Mouse (Mus musculus) MEL (cell line): ENCODE results near the gene Rapgef4. TPM values are rescaled to one million over a fixed set of nuclear protein-coding genes. Genes with fewer than 3 reads are reported as not detected.

Experiments used
- DNase-seq: peaks from one replicate; pipeline ENCODE4 v3.0.0; 2011; ENCODE audit warnings: low read depth, low spot score
- H3K27ac ChIP-seq: 2 replicates; pipeline ENCODE4 v1.5.1; 2012; ENCODE audit warnings: low read depth, mild to moderate bottlenecking, control low read depth, low read length, moderate library complexity; ENCODE audit not compliant: control insufficient read depth
- H3K27me3 ChIP-seq, 2 experiments: fragments of 150-350 bp in 1 of 2; sonication (generic) in 1 of 2; 2 replicates each; pipeline ENCODE4 v1.6.1; 2012; ENCODE audit warnings: low read length in 2 of 2, mild to moderate bottlenecking in 2 of 2, improper control_type of control experiment in 1 of 2, moderate library complexity in 1 of 2; ENCODE audit not compliant: insufficient read depth in 2 of 2, control insufficient read depth in 1 of 2
- H3K36me3 ChIP-seq, 2 experiments: 2 replicates each; pipeline ENCODE4 v1.6.1; 2012 to 2014; ENCODE audit warnings: low read length in 2 of 2, improper control_type of control experiment in 1 of 2, inconsistent platforms in 1 of 2, mild to moderate bottlenecking in 1 of 2; ENCODE audit not compliant: insufficient read depth in 2 of 2, control insufficient read depth in 1 of 2
- H3K4me1 ChIP-seq, 2 experiments: fragments of 150-350 bp in 1 of 2; sonication (generic) in 1 of 2; 2 replicates each; pipeline ENCODE4 v1.6.1; 2012; ENCODE audit warnings: low read length in 2 of 2, improper control_type of control experiment in 1 of 2, mild to moderate bottlenecking in 1 of 2; ENCODE audit not compliant: insufficient read depth in 2 of 2, control insufficient read depth in 1 of 2
- H3K4me3 ChIP-seq, 2 experiments: fragments of 150-350 bp in 1 of 2; sonication (generic) in 1 of 2; 2 replicates each; pipeline ENCODE4 v1.5.1; 2012; ENCODE audit warnings: low read depth in 2 of 2, low read length in 2 of 2, mild to moderate bottlenecking in 2 of 2, moderate library complexity in 2 of 2, control low read depth in 1 of 2, improper control_type of control experiment in 1 of 2; ENCODE audit not compliant: control insufficient read depth in 1 of 2, insufficient read depth in 1 of 2
- H3K79me2 ChIP-seq: 2 replicates; pipeline ENCODE4 v1.6.1; 2012; ENCODE audit warnings: mild to moderate bottlenecking, low read length, moderate library complexity; ENCODE audit not compliant: control insufficient read depth, poor library complexity, insufficient read depth
- H3K9ac ChIP-seq: 2 replicates; pipeline ENCODE4 v1.6.1; 2012; ENCODE audit warnings: low read depth, mild to moderate bottlenecking, control low read depth, low read length, moderate library complexity; ENCODE audit not compliant: control insufficient read depth, poor library complexity, severe bottlenecking
- H3K9me3 ChIP-seq: fragments of 150-350 bp; sonication (generic); replicated peaks from 2 replicates; pipeline ENCODE4 v1.6.1; 2012; ENCODE audit warnings: mild to moderate bottlenecking, low read length, improper control_type of control experiment, moderate library complexity; ENCODE audit not compliant: insufficient read depth
- CHD1 ChIP-seq: IDR thresholded peaks from 2 replicates; pipeline ENCODE4 v1.6.1; 2012; ENCODE audit warnings: low read depth, mild to moderate bottlenecking, inconsistent platforms, low read length, improper control_type of control experiment
- CHD2 ChIP-seq: IDR thresholded peaks from 2 replicates; pipeline ENCODE4 v1.6.1; 2011; ENCODE audit warnings: low read length, improper control_type of control experiment
- E2F4 ChIP-seq: IDR thresholded peaks from 2 replicates; pipeline ENCODE4 v1.6.1; 2011; ENCODE audit warnings: low read depth, low read length, improper control_type of control experiment, borderline replicate concordance
- EP300 ChIP-seq, 2 experiments: IDR thresholded peaks; 2 replicates each; pipeline ENCODE4 v1.6.1; 2011; ENCODE audit warnings: improper control_type of control experiment in 2 of 2, low read length in 2 of 2, low read depth in 1 of 2, mild to moderate bottlenecking in 1 of 2
- ETS1 ChIP-seq: IDR thresholded peaks from 2 replicates; pipeline ENCODE4 v1.6.1; 2012; ENCODE audit warnings: low read depth, mild to moderate bottlenecking, inconsistent platforms, low read length, improper control_type of control experiment, moderate library complexity
- GATA1 ChIP-seq: IDR thresholded peaks from 2 replicates; pipeline ENCODE4 v1.6.1; 2011; ENCODE audit warnings: low read depth, low read length, improper control_type of control experiment
- JUND ChIP-seq: IDR thresholded peaks from 2 replicates; pipeline ENCODE4 v1.6.1; 2011; ENCODE audit warnings: low read depth, mild to moderate bottlenecking, improper control_type of control experiment, low read length
- KAT2A ChIP-seq: conservative IDR thresholded peaks from 2 replicates; pipeline ENCODE4 v1.6.1; 2012; ENCODE audit warnings: low read depth, low read length, improper control_type of control experiment, inconsistent platforms
- MAFK ChIP-seq: IDR thresholded peaks from 2 replicates; pipeline ENCODE4 v1.6.1; 2011; ENCODE audit warnings: low read depth, mild to moderate bottlenecking, low read length, improper control_type of control experiment, borderline replicate concordance
- MEF2A ChIP-seq: IDR thresholded peaks from 2 replicates; pipeline ENCODE4 v1.6.1; 2014; ENCODE audit warnings: low read depth, mild to moderate bottlenecking, inconsistent platforms, low read length, improper control_type of control experiment; ENCODE audit not compliant: poor library complexity, insufficient replicate concordance, severe bottlenecking; ENCODE audit errors: extremely low read depth
- MXI1 ChIP-seq: IDR thresholded peaks from 2 replicates; pipeline ENCODE4 v1.6.1; 2011; ENCODE audit warnings: mild to moderate bottlenecking, low read depth, low read length, improper control_type of control experiment
- MYC ChIP-seq: IDR thresholded peaks from 2 replicates; pipeline ENCODE4 v1.6.1; 2011; ENCODE audit warnings: low read depth, mild to moderate bottlenecking, low read length, improper control_type of control experiment, moderate library complexity
- POLR2A ChIP-seq, 2 experiments: IDR thresholded peaks; 2 replicates each; pipeline ENCODE4 v1.6.1; 2011 to 2012; ENCODE audit warnings: low read length in 2 of 2, mild to moderate bottlenecking in 2 of 2, control low read depth in 1 of 2, improper control_type of control experiment in 1 of 2, low read depth in 1 of 2, moderate library complexity in 1 of 2; ENCODE audit not compliant: control insufficient read depth in 1 of 2, insufficient read depth in 1 of 2, poor library complexity in 1 of 2
- POLR2AphosphoS2 ChIP-seq: IDR thresholded peaks from 2 replicates; pipeline ENCODE4 v1.6.1; 2011; ENCODE audit warnings: low read length, improper control_type of control experiment
- RCOR1 ChIP-seq: IDR thresholded peaks from 2 replicates; pipeline ENCODE4 v1.6.1; 2012; ENCODE audit warnings: low read depth, mild to moderate bottlenecking, inconsistent platforms, low read length, improper control_type of control experiment
- SIN3A ChIP-seq: IDR thresholded peaks from 2 replicates; pipeline ENCODE4 v1.6.1; 2012; ENCODE audit warnings: low read length, improper control_type of control experiment, inconsistent platforms
- UBTF ChIP-seq: IDR thresholded peaks from 2 replicates; pipeline ENCODE4 v1.6.1; 2012; ENCODE audit warnings: low read depth, mild to moderate bottlenecking, inconsistent platforms, low read length, improper control_type of control experiment, moderate library complexity, borderline replicate concordance; ENCODE audit not compliant: insufficient read depth
- USF1 ChIP-seq: IDR thresholded peaks from 2 replicates; pipeline ENCODE4 v1.6.1; 2014; ENCODE audit warnings: low read depth, mild to moderate bottlenecking, inconsistent platforms, low read length, improper control_type of control experiment, moderate library complexity
- ZMIZ1 ChIP-seq: IDR thresholded peaks from 2 replicates; pipeline ENCODE4 v1.6.1; 2012; ENCODE audit warnings: low read depth, mild to moderate bottlenecking, inconsistent platforms, low read length, improper control_type of control experiment, moderate library complexity
- polyA plus RNA-seq, 2 experiments: library from polyadenylated mRNA; stranded (reverse) in 1 of 2; unstranded in 1 of 2; fragments of >175 nt in 1 of 2; fragments of >200 nt in 1 of 2; gene quantifications; 2 replicates each; pipeline versions ENCODE4 v1.2.1 to v1.2.4; 2012; ENCODE audit warnings: low replicate concordance in 2 of 2, low read depth in 1 of 2; ENCODE audit not compliant: insufficient read length in 2 of 2, insufficient read depth in 1 of 2, missing spikeins in 1 of 2
- total RNA-seq: library from RNA; depleted of rRNA; stranded (reverse); fragments of 300-350 nt; gene quantifications from 2 replicates; pipeline ENCODE4 v1.2.3, GENCODE M21; 2012

Rapgef4 gene
- total and polyA plus RNA-seq, 3 experiments = not detected

GRCm38 (mm10) chr2:72175536-72175935 is 194.5 kb downstream of the Rapgef4 start:
- Histone ChIP-seq H3K9me3 (no peaks in the 10 kb centered on the region), H3K79me2 (no peaks in the 10 kb centered on the region), H3K4me1 (no peaks in the 10 kb centered on the region; a peak in 1 of 4 replicates), H3K27me3 (peaks cover 0 to 11% of the 10 kb centered on the region in 2 experiments), H3K27ac (no peak overlapping the region), H3K36me3 (no peaks in the 10 kb centered on the region), H3K4me3 (no peak overlapping the region), H3K9ac (no peak overlapping the region)
- DNase-seq = no peak
- TF ChIP-seq MYC (no peak), E2F4 (no peak), EP300 (IDR thresholded peaks at IDR 0.05; ENCODE audit: low read depth in 1 of 2, low read length in 2 of 2) (no peak), POLR2AphosphoS2 (no peak), POLR2A (IDR thresholded peaks at IDR 0.05; ENCODE audit: control insufficient read depth in 1 of 2, insufficient read depth in 1 of 2, low read depth in 1 of 2, low read length in 2 of 2, poor library complexity in 1 of 2) (no peak)

- Histone ChIP-seq H3K27ac (no peak overlapping the region), H3K79me2 (no peaks in the 10 kb centered on the region)
Observed at GRCm38 (mm10) chr2:72175971-72176370, 194.9 kb downstream of the Rapgef4 start.

GRCm38 (mm10) chr2:72177214-72178023 is 196.4 kb downstream of the Rapgef4 start:
- Histone ChIP-seq H3K27me3 (peaks cover 0 to 17% of the 10 kb centered on the region in 2 experiments), H3K27ac (no peak overlapping the region), H3K9me3 (no peaks in the 10 kb centered on the region), H3K79me2 (no peaks in the 10 kb centered on the region), H3K36me3 (no peaks in the 10 kb centered on the region), H3K4me1 (no peaks in the 10 kb centered on the region; a peak in 1 of 4 replicates), H3K9ac (no peak overlapping the region), H3K4me3 (no peak overlapping the region)
- TF ChIP-seq USF1 (no peak), CHD2 (no peak), KAT2A (no peak), MEF2A (no peak), CHD1 (no peak)
- DNase-seq = no peak

More at GRCm38 (mm10) chr2:72175971-72176370, 194.9 kb downstream of the Rapgef4 start:
- Histone ChIP-seq H3K9me3 (no peaks in the 10 kb centered on the region), H3K27me3 (peaks cover 0 to 11% of the 10 kb centered on the region in 2 experiments), H3K4me1 (no peaks in the 10 kb centered on the region; a peak in 1 of 4 replicates), H3K36me3 (no peaks in the 10 kb centered on the region), H3K9ac (no peak overlapping the region), H3K4me3 (no peak overlapping the region)
- TF ChIP-seq MAFK (no peak), USF1 (no peak), RCOR1 (no peak), EP300 (IDR thresholded peaks at IDR 0.05; ENCODE audit: low read depth in 1 of 2, low read length in 2 of 2) (no peak), SIN3A (no peak), ZMIZ1 (no peak), GATA1 (no peak), MEF2A (no peak), UBTF (no peak), JUND (no peak), CHD2 (no peak), ETS1 (no peak), MXI1 (no peak), KAT2A (no peak)
- no peak for DNase-seq
